Mouse (Mus musculus) myocyte (in vitro differentiated cells): ENCODE data around the gene Smim17.

Experiments
- CEBPB ChIP-seq: IDR thresholded peaks from 2 replicates; pipeline ENCODE4 v1.6.1; 2011; ENCODE audit warnings: mild to moderate bottlenecking, moderate library complexity; ENCODE audit not compliant: poor library complexity, insufficient read depth, severe bottlenecking
- E2F4 ChIP-seq: IDR thresholded peaks from one replicate; pipeline ENCODE4 v1.6.1; 2011; ENCODE audit warnings: mild to moderate bottlenecking, control low read depth, moderate library complexity; ENCODE audit not compliant: insufficient read depth
- MAX ChIP-seq: IDR thresholded peaks from one replicate; pipeline ENCODE4 v1.6.1; 2011; ENCODE audit warnings: low read depth, mild to moderate bottlenecking, control low read depth
- MYOD1 ChIP-seq, 3 experiments: IDR thresholded peaks; one replicate each; pipeline ENCODE4 v1.6.1; 2011; ENCODE audit warnings: control low read depth in 2 of 3, low read depth in 2 of 3, mild to moderate bottlenecking in 2 of 3, moderate library complexity in 1 of 3; ENCODE audit not compliant: insufficient read length in 2 of 3, control insufficient read depth in 1 of 3
- MYOG ChIP-seq, 3 experiments: IDR thresholded peaks; one replicate each; pipeline ENCODE4 v1.6.1; 2011; ENCODE audit warnings: control low read depth in 2 of 3, low read depth in 2 of 3, mild to moderate bottlenecking in 2 of 3; ENCODE audit not compliant: insufficient read length in 2 of 3, control insufficient read depth in 1 of 3, insufficient read depth in 1 of 3
- POLR2A ChIP-seq: IDR thresholded peaks from one replicate; pipeline ENCODE4 v1.6.1; 2011; ENCODE audit warnings: low read depth, mild to moderate bottlenecking, control low read depth, moderate library complexity; ENCODE audit not compliant: insufficient read length
- POLR2AphosphoS2 ChIP-seq: IDR thresholded peaks from one replicate; pipeline ENCODE4 v1.6.1; 2011; ENCODE audit warnings: low read depth, control low read depth; ENCODE audit not compliant: insufficient read length
- SRF ChIP-seq: IDR thresholded peaks from one replicate; pipeline ENCODE4 v1.6.1; 2011; ENCODE audit warnings: low read depth; ENCODE audit not compliant: control insufficient read depth, insufficient read length
- TCF3 ChIP-seq: IDR thresholded peaks from one replicate; pipeline ENCODE4 v1.6.1; 2011; ENCODE audit warnings: low read depth, control low read depth; ENCODE audit not compliant: insufficient read length
- USF1 ChIP-seq: IDR thresholded peaks from one replicate; pipeline ENCODE4 v1.6.1; 2011; ENCODE audit warnings: low read depth, mild to moderate bottlenecking, control low read depth, moderate library complexity

GRCm38 (mm10) chr7:6360477-6361060 is 37.9 kb upstream of the Smim17 start:
- TF ChIP-seq POLR2AphosphoS2 (no peak), SRF (no peak), MYOG (IDR thresholded peaks at IDR 0.05; ENCODE audit: control insufficient read depth in 1 of 3, insufficient read depth in 1 of 3, insufficient read length in 2 of 3, low read depth in 2 of 3) (no peak), POLR2A (no peak), E2F4 (no peak), MYOD1 (IDR thresholded peaks at IDR 0.05; ENCODE audit: control insufficient read depth in 1 of 3, insufficient read length in 2 of 3, low read depth in 2 of 3) (no peak), MAX (no peak), CEBPB (no peak), TCF3 (no peak), USF1 (no peak)
